Mouse (Mus musculus): ENCODE results near the gene Thnsl2. TPM values are rescaled to one million over a fixed set of nuclear protein-coding genes. Genes with fewer than 3 reads are reported as not detected.

The Thnsl2 gene
- total and polyA plus RNA-seq, 3 experiments: 3.4 to 6.0 (median 4.1) TPM

DNA sequence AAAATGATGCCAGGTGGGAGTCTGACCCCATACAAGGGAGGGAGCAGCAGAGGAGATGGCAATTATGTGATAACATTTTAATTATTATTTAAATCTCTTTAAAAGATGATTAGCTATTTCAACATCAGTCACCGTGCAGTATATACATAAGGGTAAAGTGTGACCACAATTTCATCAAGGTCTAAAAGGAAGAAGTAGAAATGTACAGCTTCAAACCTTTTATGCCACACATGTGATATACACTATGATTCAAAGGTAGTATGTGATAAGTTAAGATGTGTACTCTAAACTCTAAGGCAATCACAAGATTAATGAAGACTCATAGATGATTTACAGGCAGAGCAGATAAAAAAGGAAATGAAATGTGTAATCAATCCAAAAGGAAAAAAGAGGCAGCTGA, 36.4 kb upstream of the Thnsl2 start:
- H3K27me3 ChIP-seq (ENCODE audit: control insufficient read depth, insufficient read depth, low read length): no peaks in the 10 kb centered on the region
- no peaks in the 10 kb centered on the region; the same call in 1 of the 2 replicates for H3K4me1 ChIP-seq (ENCODE audit: control insufficient read depth, insufficient read depth, low read length)
- H3K79me2 ChIP-seq (replicated peaks; ENCODE audit: control insufficient read depth, insufficient read depth, low read length): no peaks in the 10 kb centered on the region
- H3K4me3 ChIP-seq: no peak overlapping the region
- no peak for DNase-seq
- H3K36me3 ChIP-seq (ENCODE audit: control insufficient read depth, insufficient read depth, low read length): no peaks in the 10 kb centered on the region
- TF ChIP-seq EP300 (IDR thresholded peaks at IDR 0.05; ENCODE audit: insufficient read depth, low read depth, low read length): no peak
- no peak for TF ChIP-seq CTCF (IDR thresholded peaks at IDR 0.05)
- TF ChIP-seq POLR2A (IDR thresholded peaks at IDR 0.05; ENCODE audit: insufficient read depth, low read depth, low read length): no peak
- no peak overlapping the region for H3K9ac ChIP-seq (ENCODE audit: low read depth, low read length)
- 87% methylated on average over 1 of the region's 1 CpGs for WGBS
- intact Hi-C loops (cut with DNase I): no loop called here
- H3K27ac ChIP-seq: no peak overlapping the region

DNA sequence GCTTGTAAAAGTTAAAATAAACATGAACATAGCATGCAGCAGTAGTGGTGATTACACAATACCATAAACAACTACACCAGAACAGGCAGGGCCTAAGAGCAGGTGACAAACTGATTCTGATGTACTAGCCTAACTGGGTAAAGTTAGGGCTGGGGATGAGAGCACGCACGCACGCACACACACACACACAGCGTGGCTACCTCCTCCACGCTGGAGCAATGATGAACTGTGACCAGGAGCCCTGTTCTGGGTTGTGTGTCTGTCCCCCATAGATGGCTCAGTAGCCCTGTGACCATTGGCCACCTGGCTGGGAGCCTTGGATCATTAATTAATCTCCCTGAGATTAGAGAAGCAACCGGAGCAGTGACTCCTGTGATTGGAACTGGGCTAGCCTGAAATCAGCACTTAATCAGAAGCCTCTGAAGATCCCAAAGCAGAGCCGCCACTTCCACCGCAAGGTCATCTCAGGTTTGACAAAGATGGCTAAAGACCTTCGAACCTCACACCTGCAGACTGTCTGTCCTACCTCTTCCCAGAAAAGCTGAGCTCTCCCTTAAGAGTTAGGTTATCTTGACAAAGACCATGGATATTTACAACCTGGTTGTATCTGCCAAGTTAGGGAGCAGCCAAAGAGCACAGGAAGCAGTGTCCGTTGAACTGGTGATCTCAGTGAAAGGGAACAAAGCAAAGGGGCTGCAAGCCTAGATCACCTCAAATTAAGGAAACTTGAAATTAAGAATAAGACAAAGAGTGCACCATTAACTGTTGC, 28.8 kb upstream of the Thnsl2 start:
- intact Hi-C loops (cut with DNase I): no loop called here
- no peak for DNase-seq
- TF ChIP-seq POLR2A (IDR thresholded peaks at IDR 0.05; ENCODE audit: insufficient read depth, low read depth, low read length) (no peak), EP300 (IDR thresholded peaks at IDR 0.05; ENCODE audit: insufficient read depth, low read depth, low read length) (no peak), CTCF (IDR thresholded peaks at IDR 0.05) (no peak)

DNA sequence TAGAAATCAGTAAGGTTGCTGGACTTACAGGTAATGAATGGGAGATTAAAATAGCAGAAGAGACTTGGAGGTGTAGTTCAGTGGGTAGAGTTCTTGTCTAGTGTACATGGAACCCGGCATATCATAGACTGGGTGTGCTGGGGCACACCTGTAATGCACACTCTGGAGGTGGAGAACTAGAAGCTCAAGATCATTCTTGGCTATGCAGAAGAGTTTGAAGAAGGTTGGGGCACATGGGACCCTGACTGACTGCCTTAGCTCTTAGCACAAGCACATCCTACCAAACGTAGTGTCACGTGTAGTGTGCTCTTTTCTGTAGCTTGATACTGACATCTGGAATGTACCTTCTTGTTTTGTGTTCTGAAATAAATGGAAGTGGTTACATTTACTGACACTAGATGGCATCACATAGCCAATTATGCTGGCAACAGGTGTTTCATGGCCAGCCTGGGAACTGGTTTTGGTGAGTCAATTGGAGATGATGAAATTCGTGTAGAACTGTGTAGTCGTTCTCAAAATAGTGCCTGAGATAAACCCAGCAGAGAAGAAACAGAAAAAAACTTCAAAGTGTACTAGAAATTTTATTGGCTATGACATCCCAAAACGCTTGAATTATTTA, 22.4 kb upstream of the Thnsl2 start:
- no peak for DNase-seq
- Histone ChIP-seq H3K79me2 (replicated peaks; ENCODE audit: control insufficient read depth, insufficient read depth, low read length) (no peaks in the 10 kb centered on the region), H3K36me3 (ENCODE audit: control insufficient read depth, insufficient read depth, low read length) (no peaks in the 10 kb centered on the region), H3K27me3 (ENCODE audit: control insufficient read depth, insufficient read depth, low read length) (no peaks in the 10 kb centered on the region), H3K4me1 (ENCODE audit: control insufficient read depth, insufficient read depth, low read length) (no peaks in the 10 kb centered on the region), H3K9ac (ENCODE audit: low read depth, low read length) (no peak overlapping the region), H3K27ac (no peak overlapping the region), H3K4me3 (no peak overlapping the region)
- intact Hi-C loops (cut with DNase I): loop anchor here (2.0 to 10.0 kb wide), 5 partner anchors 108 to 638 kb away; partner anchors contain the start of gene Krcc1
- WGBS: 27% methylated on average over 6 of the region's 6 CpGs
- TF ChIP-seq CTCF (IDR thresholded peaks at IDR 0.05): peak; percentile 82
- TF ChIP-seq EP300 (IDR thresholded peaks at IDR 0.05; ENCODE audit: insufficient read depth, low read depth, low read length): no peak
- no peak for TF ChIP-seq POLR2A (IDR thresholded peaks at IDR 0.05; ENCODE audit: insufficient read depth, low read depth, low read length)

More for the DNA sequence above, 28.8 kb upstream of the Thnsl2 start:
- Histone ChIP-seq H3K4me3 (no peak overlapping the region), H3K79me2 (replicated peaks; ENCODE audit: control insufficient read depth, insufficient read depth, low read length) (no peaks in the 10 kb centered on the region), H3K4me1 (ENCODE audit: control insufficient read depth, insufficient read depth, low read length) (no peaks in the 10 kb centered on the region), H3K27me3 (ENCODE audit: control insufficient read depth, insufficient read depth, low read length) (no peaks in the 10 kb centered on the region), H3K36me3 (ENCODE audit: control insufficient read depth, insufficient read depth, low read length) (no peaks in the 10 kb centered on the region), H3K9ac (ENCODE audit: low read depth, low read length) (no peak overlapping the region), H3K27ac (no peak overlapping the region)
- WGBS: 84% methylated on average over 10 of the region's 10 CpGs

DNA sequence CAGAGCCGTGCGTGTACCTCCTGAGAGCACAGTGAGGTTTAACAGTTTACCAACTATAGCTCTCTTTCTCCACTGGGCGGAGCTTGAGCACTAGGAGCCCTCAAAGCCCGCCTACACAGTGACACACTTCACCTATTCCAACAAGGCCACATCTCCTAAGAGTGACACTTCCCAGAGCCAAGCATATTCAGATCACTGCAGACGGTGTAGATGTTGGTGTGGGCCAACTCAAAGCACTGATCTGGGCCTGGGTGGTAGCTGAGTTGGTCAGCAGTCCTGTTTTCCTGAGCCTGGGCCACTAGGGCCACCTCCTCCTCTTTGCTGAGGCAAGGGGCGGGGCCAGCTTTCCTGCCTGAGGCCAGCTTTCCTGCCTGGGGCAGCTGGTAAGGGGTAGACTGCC, 20.2 kb upstream of the Thnsl2 start:
- Histone ChIP-seq H3K36me3 (ENCODE audit: control insufficient read depth, insufficient read depth, low read length) (no peaks in the 10 kb centered on the region), H3K79me2 (replicated peaks; ENCODE audit: control insufficient read depth, insufficient read depth, low read length) (no peaks in the 10 kb centered on the region), H3K27ac (no peak overlapping the region), H3K4me1 (ENCODE audit: control insufficient read depth, insufficient read depth, low read length) (no peaks in the 10 kb centered on the region), H3K4me3 (no peak overlapping the region), H3K27me3 (ENCODE audit: control insufficient read depth, insufficient read depth, low read length) (no peaks in the 10 kb centered on the region), H3K9ac (ENCODE audit: low read depth, low read length) (no peak overlapping the region)
- 40% methylated on average over 6 of the region's 6 CpGs for WGBS
- TF ChIP-seq EP300 (IDR thresholded peaks at IDR 0.05; ENCODE audit: insufficient read depth, low read depth, low read length): no peak
- no peak for TF ChIP-seq POLR2A (IDR thresholded peaks at IDR 0.05; ENCODE audit: insufficient read depth, low read depth, low read length)
- TF ChIP-seq CTCF (IDR thresholded peaks at IDR 0.05): no peak
- no peak for DNase-seq
- intact Hi-C loops (cut with DNase I): loop anchor here (10.0 kb wide), 1 partner anchor 110 kb away; the partner anchor contains the start of gene Krcc1

DNA sequence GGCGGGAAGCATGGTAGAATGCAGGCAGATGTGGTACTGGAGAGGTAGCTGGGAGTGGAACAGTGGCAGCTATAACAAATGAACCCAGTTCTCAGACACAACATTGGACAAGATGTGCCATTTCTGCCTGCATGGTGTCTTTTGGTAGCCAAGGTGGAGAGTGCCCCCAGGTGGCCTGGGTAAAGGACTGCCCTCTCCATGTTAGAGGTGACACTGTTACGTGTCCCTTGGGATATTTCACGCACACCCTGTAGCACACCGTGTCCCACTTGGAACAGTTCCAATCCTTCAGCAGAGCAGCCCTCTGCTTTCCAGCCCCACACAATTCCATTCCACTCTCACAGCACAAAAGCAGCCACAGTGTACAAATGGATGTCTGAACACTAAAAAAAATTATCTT, 18.0 kb upstream of the Thnsl2 start:
- WGBS: 43% methylated on average over 4 of the region's 4 CpGs

DNA sequence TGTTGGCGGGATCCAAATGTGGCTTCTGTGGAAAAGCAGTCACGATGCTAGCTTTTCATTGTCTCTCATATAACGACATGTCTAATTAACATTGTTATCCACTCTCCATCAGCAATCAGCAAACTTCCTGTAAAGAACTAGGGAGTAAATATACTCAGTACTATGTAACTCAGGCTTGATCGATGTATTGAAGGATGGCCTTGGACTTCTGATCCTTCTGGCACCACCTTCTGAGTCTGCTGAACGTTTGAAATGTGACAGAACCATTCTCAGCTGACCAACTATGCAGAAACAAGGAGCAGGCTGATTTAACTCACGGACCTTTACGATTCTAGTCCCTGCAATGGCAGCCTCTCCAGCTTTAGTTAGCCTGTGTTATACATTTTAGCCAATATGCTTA, 17.1 kb upstream of the Thnsl2 start:
- H3K4me3 ChIP-seq: no peak overlapping the region
- no peak for TF ChIP-seq POLR2A (IDR thresholded peaks at IDR 0.05; ENCODE audit: insufficient read depth, low read depth, low read length)
- H3K79me2 ChIP-seq (replicated peaks; ENCODE audit: control insufficient read depth, insufficient read depth, low read length): no peaks in the 10 kb centered on the region
- DNase-seq: no peak
- intact Hi-C loops (cut with DNase I): loop anchor here (10.0 kb wide), 1 partner anchor 114 kb away; the partner anchor contains the start of gene Krcc1
- WGBS: 63% methylated on average over 7 of the region's 7 CpGs
- H3K27me3 ChIP-seq (ENCODE audit: control insufficient read depth, insufficient read depth, low read length): no peaks in the 10 kb centered on the region
- no peaks in the 10 kb centered on the region for H3K36me3 ChIP-seq (ENCODE audit: control insufficient read depth, insufficient read depth, low read length)
- H3K9ac ChIP-seq (ENCODE audit: low read depth, low read length): no peak overlapping the region
- no peak overlapping the region for H3K27ac ChIP-seq
- no peaks in the 10 kb centered on the region for H3K4me1 ChIP-seq (ENCODE audit: control insufficient read depth, insufficient read depth, low read length)

More for the DNA sequence above, 18.0 kb upstream of the Thnsl2 start:
- Histone ChIP-seq H3K4me1 (ENCODE audit: control insufficient read depth, insufficient read depth, low read length) (no peaks in the 10 kb centered on the region), H3K27ac (no peak overlapping the region), H3K4me3 (no peak overlapping the region), H3K9ac (ENCODE audit: low read depth, low read length) (no peak overlapping the region), H3K36me3 (ENCODE audit: control insufficient read depth, insufficient read depth, low read length) (no peaks in the 10 kb centered on the region), H3K27me3 (ENCODE audit: control insufficient read depth, insufficient read depth, low read length) (no peaks in the 10 kb centered on the region), H3K79me2 (replicated peaks; ENCODE audit: control insufficient read depth, insufficient read depth, low read length) (no peaks in the 10 kb centered on the region)
- intact Hi-C loops (cut with DNase I): loop anchor here (10.0 kb wide), 1 partner anchor 113 kb away; the partner anchor contains the start of gene Krcc1
- TF ChIP-seq POLR2A (IDR thresholded peaks at IDR 0.05; ENCODE audit: insufficient read depth, low read depth, low read length) (no peak), EP300 (IDR thresholded peaks at IDR 0.05; ENCODE audit: insufficient read depth, low read depth, low read length) (no peak), CTCF (IDR thresholded peaks at IDR 0.05) (peak; percentile 38)
- DNase-seq: no peak
